Mouse (Mus musculus): ENCODE measurements around the gene Mpv17.

DNA sequence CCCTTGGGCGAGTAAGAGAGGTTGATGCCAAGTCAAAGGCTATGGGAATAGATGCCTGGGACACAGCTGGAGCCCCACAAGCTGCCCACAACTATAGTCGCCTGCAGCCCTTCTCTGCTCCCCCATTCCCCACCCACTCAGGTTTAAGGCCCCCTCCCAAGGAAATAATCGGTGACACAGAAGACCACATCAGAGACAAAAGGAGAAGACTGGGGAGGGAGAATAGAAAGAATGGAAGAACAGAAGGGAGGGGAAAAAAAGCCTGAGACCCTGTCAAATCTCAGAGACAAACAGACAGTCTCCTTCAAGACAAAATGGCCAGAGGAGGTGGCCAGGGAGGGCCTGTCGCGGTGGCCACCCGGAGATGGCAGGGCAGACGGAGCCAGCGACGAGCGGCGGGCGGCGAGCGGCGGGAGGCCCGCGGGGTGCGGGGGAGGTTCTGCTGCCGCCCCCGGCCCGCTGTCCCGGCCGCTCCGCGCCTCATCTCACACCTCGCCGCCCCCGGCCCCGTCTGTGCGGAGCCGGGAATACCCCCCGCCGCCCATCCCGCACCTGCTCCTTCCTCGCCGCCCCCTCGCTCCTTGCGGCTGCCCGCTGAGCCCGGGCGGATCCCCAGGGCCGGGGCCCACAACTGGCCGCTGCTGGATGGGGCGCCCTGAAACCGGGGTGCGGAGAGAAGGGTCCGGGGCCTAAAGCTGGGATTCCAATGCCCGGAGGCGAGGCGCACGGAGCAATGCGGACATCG is 61.6 kb downstream of the Mpv17 start:
- TF ChIP-seq CTCF (IDR thresholded peaks at IDR 0.05; ENCODE audit: borderline replicate concordance, control insufficient read depth, extremely low read depth, insufficient read depth, low read length, poor library complexity): no peak
- TF ChIP-seq POLR2A (IDR thresholded peaks at IDR 0.05; ENCODE audit: control insufficient read depth, extremely low read depth, insufficient read depth, low read length, poor library complexity): no peak
